Mouse (Mus musculus) MEL (cell line): Measurements from ENCODE around the gene Elfn1. TPM values are rescaled to one million over a fixed set of nuclear protein-coding genes. Genes with fewer than 3 reads are reported as not detected.
"Not testable (repeated sequence)": the region's sequence is repeated elsewhere in the genome, so short reads cannot be mapped to it uniquely, and the experiment has no call there.

ENCODE experiments used
- DNase-seq: peaks from one replicate; pipeline ENCODE4 v3.0.0; 2011; ENCODE audit warnings: low read depth, low spot score
- H3K27ac ChIP-seq: 2 replicates; pipeline ENCODE4 v1.5.1; 2012; ENCODE audit warnings: low read depth, mild to moderate bottlenecking, control low read depth, low read length, moderate library complexity; ENCODE audit not compliant: control insufficient read depth
- H3K27me3 ChIP-seq, 2 experiments: fragments of 150-350 bp in 1 of 2; sonication (generic) in 1 of 2; 2 replicates each; pipeline ENCODE4 v1.6.1; 2012; ENCODE audit warnings: low read length in 2 of 2, mild to moderate bottlenecking in 2 of 2, improper control_type of control experiment in 1 of 2, moderate library complexity in 1 of 2; ENCODE audit not compliant: insufficient read depth in 2 of 2, control insufficient read depth in 1 of 2
- H3K36me3 ChIP-seq, 2 experiments: 2 replicates each; pipeline ENCODE4 v1.6.1; 2012 to 2014; ENCODE audit warnings: low read length in 2 of 2, improper control_type of control experiment in 1 of 2, inconsistent platforms in 1 of 2, mild to moderate bottlenecking in 1 of 2; ENCODE audit not compliant: insufficient read depth in 2 of 2, control insufficient read depth in 1 of 2
- H3K4me1 ChIP-seq, 2 experiments: fragments of 150-350 bp in 1 of 2; sonication (generic) in 1 of 2; 2 replicates each; pipeline ENCODE4 v1.6.1; 2012; ENCODE audit warnings: low read length in 2 of 2, improper control_type of control experiment in 1 of 2, mild to moderate bottlenecking in 1 of 2; ENCODE audit not compliant: insufficient read depth in 2 of 2, control insufficient read depth in 1 of 2
- H3K4me3 ChIP-seq, 2 experiments: fragments of 150-350 bp in 1 of 2; sonication (generic) in 1 of 2; 2 replicates each; pipeline ENCODE4 v1.5.1; 2012; ENCODE audit warnings: low read depth in 2 of 2, low read length in 2 of 2, mild to moderate bottlenecking in 2 of 2, moderate library complexity in 2 of 2, control low read depth in 1 of 2, improper control_type of control experiment in 1 of 2; ENCODE audit not compliant: control insufficient read depth in 1 of 2, insufficient read depth in 1 of 2
- H3K79me2 ChIP-seq: 2 replicates; pipeline ENCODE4 v1.6.1; 2012; ENCODE audit warnings: mild to moderate bottlenecking, low read length, moderate library complexity; ENCODE audit not compliant: control insufficient read depth, poor library complexity, insufficient read depth
- H3K9ac ChIP-seq: 2 replicates; pipeline ENCODE4 v1.6.1; 2012; ENCODE audit warnings: low read depth, mild to moderate bottlenecking, control low read depth, low read length, moderate library complexity; ENCODE audit not compliant: control insufficient read depth, poor library complexity, severe bottlenecking
- H3K9me3 ChIP-seq: fragments of 150-350 bp; sonication (generic); replicated peaks from 2 replicates; pipeline ENCODE4 v1.6.1; 2012; ENCODE audit warnings: mild to moderate bottlenecking, low read length, improper control_type of control experiment, moderate library complexity; ENCODE audit not compliant: insufficient read depth
- CTCF ChIP-seq, 3 experiments: IDR thresholded peaks in 2 of 3; conservative IDR thresholded peaks in 1 of 3; 2 replicates each; pipeline ENCODE4 v1.5.1; 2011 to 2012; ENCODE audit warnings: low read length in 3 of 3, low read depth in 2 of 3, mild to moderate bottlenecking in 2 of 3, improper control_type of control experiment in 1 of 3, inconsistent platforms in 1 of 3, mixed read lengths in 1 of 3, moderate library complexity in 1 of 3; ENCODE audit not compliant: control insufficient read depth in 1 of 3, insufficient read depth in 1 of 3, poor library complexity in 1 of 3, severe bottlenecking in 1 of 3
- HCFC1 ChIP-seq: IDR thresholded peaks from 2 replicates; pipeline ENCODE4 v1.6.1; 2012; ENCODE audit warnings: low read depth, mild to moderate bottlenecking, inconsistent platforms, low read length, improper control_type of control experiment, moderate library complexity
- KAT2A ChIP-seq: conservative IDR thresholded peaks from 2 replicates; pipeline ENCODE4 v1.6.1; 2012; ENCODE audit warnings: low read depth, low read length, improper control_type of control experiment, inconsistent platforms
- MAFK ChIP-seq: IDR thresholded peaks from 2 replicates; pipeline ENCODE4 v1.6.1; 2011; ENCODE audit warnings: low read depth, mild to moderate bottlenecking, low read length, improper control_type of control experiment, borderline replicate concordance
- MAZ ChIP-seq: IDR thresholded peaks from 2 replicates; pipeline ENCODE4 v1.6.1; 2012; ENCODE audit warnings: low read depth, mild to moderate bottlenecking, inconsistent platforms, low read length, improper control_type of control experiment
- MEF2A ChIP-seq: IDR thresholded peaks from 2 replicates; pipeline ENCODE4 v1.6.1; 2014; ENCODE audit warnings: low read depth, mild to moderate bottlenecking, inconsistent platforms, low read length, improper control_type of control experiment; ENCODE audit not compliant: poor library complexity, insufficient replicate concordance, severe bottlenecking; ENCODE audit errors: extremely low read depth
- MYC ChIP-seq: IDR thresholded peaks from 2 replicates; pipeline ENCODE4 v1.6.1; 2011; ENCODE audit warnings: low read depth, mild to moderate bottlenecking, low read length, improper control_type of control experiment, moderate library complexity
- POLR2A ChIP-seq, 2 experiments: IDR thresholded peaks; 2 replicates each; pipeline ENCODE4 v1.6.1; 2011 to 2012; ENCODE audit warnings: low read length in 2 of 2, mild to moderate bottlenecking in 2 of 2, control low read depth in 1 of 2, improper control_type of control experiment in 1 of 2, low read depth in 1 of 2, moderate library complexity in 1 of 2; ENCODE audit not compliant: control insufficient read depth in 1 of 2, insufficient read depth in 1 of 2, poor library complexity in 1 of 2
- USF2 ChIP-seq, 2 experiments: IDR thresholded peaks; 2 replicates each; pipeline ENCODE4 v1.6.1; 2011 to 2012; ENCODE audit warnings: improper control_type of control experiment in 2 of 2, low read length in 2 of 2, borderline replicate concordance in 1 of 2, inconsistent platforms in 1 of 2, low read depth in 1 of 2, mild to moderate bottlenecking in 1 of 2; ENCODE audit not compliant: insufficient read depth in 1 of 2
- ZC3H11A ChIP-seq: IDR thresholded peaks from 2 replicates; pipeline ENCODE4 v1.6.1; 2012; ENCODE audit warnings: low read depth, mild to moderate bottlenecking, inconsistent platforms, low read length, improper control_type of control experiment
- polyA plus RNA-seq, 2 experiments: library from polyadenylated mRNA; stranded (reverse) in 1 of 2; unstranded in 1 of 2; fragments of >175 nt in 1 of 2; fragments of >200 nt in 1 of 2; gene quantifications; 2 replicates each; pipeline versions ENCODE4 v1.2.1 to v1.2.4; 2012; ENCODE audit warnings: low replicate concordance in 2 of 2, low read depth in 1 of 2; ENCODE audit not compliant: insufficient read length in 2 of 2, insufficient read depth in 1 of 2, missing spikeins in 1 of 2
- total RNA-seq: library from RNA; depleted of rRNA; stranded (reverse); fragments of 300-350 nt; gene quantifications from 2 replicates; pipeline ENCODE4 v1.2.3, GENCODE M21; 2012

Elfn1 gene
- total and polyA plus RNA-seq, 3 experiments, result 0.08 TPM; not detected in 2

DNA sequence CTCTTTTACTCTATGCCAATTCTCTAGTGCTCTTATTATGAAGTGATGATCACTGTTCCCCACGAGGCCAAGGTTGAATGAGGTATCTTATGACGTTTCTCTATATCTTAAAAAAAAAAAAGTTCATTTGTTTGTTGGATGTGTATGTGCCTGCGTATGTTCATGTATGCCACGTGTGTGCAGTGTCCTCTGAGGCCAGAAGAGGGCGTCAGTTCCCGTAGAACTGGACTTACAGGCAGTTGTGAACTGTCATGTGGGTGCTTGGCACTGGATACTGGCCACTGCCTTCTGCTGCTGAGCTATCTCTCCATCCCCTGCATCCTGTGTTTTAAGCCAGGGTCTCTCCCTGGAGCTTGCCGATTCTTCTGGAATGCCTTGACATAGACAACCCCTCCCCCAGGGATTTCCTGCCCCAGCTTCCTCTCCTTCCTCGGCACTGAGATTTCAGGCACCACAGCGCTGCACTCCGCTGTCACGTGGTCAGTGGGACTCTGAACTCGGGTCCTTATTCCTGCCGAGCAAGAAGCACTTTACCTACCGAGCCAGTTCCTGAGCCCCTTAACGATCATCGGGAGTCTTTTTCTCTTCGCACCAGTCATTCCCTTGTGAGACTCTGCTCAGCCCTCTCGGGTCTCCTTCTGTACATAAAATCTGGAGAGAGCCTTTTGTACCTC, 77.5 kb downstream of the Elfn1 start:
- no peaks in the 10 kb centered on the region for H3K36me3 ChIP-seq
- no peaks in the 10 kb centered on the region for H3K9me3 ChIP-seq
- DNase-seq, result no peak
- no peaks in the 10 kb centered on the region for H3K27me3 ChIP-seq
- no peak overlapping the region for H3K27ac ChIP-seq
- no peaks in the 10 kb centered on the region for H3K79me2 ChIP-seq
- H3K9ac ChIP-seq, result no peak overlapping the region
- TF ChIP-seq KAT2A (no peak), CTCF (IDR thresholded peaks at IDR 0.05 in 2 of 3, conservative IDR thresholded peaks at IDR 0.05 in 1 of 3; ENCODE audit: control insufficient read depth in 1 of 3, insufficient read depth in 1 of 3, low read depth in 2 of 3, low read length in 3 of 3, poor library complexity in 1 of 3, severe bottlenecking in 1 of 3) (peak in 2 of 3 experiments; percentile 7 to 13; a peak in 1 of 6 replicates), ZC3H11A (no peak)
- no peaks in the 10 kb centered on the region for H3K4me1 ChIP-seq
- no peak overlapping the region for H3K4me3 ChIP-seq

DNA sequence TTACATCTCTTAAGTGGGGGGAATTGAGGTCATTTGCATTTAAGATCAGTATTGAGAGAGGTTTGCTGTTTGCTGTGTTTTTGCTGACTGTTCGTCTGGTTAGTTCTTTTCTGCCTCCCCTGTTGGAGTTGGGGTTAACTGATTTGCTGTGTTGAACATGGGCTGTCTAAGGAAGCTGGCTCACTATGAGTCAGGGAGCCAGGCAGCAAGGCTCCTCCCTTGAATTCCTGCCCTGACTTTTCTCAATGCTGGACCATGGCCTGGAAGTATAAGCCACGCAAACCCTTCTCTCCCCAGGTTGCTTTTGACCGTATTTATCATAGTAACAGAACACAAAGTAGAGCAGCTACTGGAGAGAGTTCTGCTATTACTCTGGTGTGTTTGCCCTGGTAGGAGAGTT, 83.8 kb downstream of the Elfn1 start:
- no peak overlapping the region for H3K4me3 ChIP-seq
- no peaks in the 10 kb centered on the region for H3K27me3 ChIP-seq
- no peaks in the 10 kb centered on the region for H3K79me2 ChIP-seq
- H3K27ac ChIP-seq, result no peak overlapping the region
- H3K9ac ChIP-seq, result no peak overlapping the region
- no peaks in the 10 kb centered on the region for H3K4me1 ChIP-seq
- no peak for DNase-seq
- no peaks in the 10 kb centered on the region for H3K9me3 ChIP-seq
- no peak for TF ChIP-seq MAZ
- TF ChIP-seq POLR2A (IDR thresholded peaks at IDR 0.05; ENCODE audit: control insufficient read depth in 1 of 2, insufficient read depth in 1 of 2, low read depth in 1 of 2, low read length in 2 of 2, poor library complexity in 1 of 2), result no peak
- no peak for TF ChIP-seq MAFK
- no peak for TF ChIP-seq MYC
- TF ChIP-seq USF2 (IDR thresholded peaks at IDR 0.05; ENCODE audit: borderline replicate concordance in 1 of 2, insufficient read depth in 1 of 2, low read depth in 1 of 2, low read length in 2 of 2), result no peak
- no peak for TF ChIP-seq MEF2A
- no peak for TF ChIP-seq HCFC1
- H3K36me3 ChIP-seq, result no peaks in the 10 kb centered on the region

DNA sequence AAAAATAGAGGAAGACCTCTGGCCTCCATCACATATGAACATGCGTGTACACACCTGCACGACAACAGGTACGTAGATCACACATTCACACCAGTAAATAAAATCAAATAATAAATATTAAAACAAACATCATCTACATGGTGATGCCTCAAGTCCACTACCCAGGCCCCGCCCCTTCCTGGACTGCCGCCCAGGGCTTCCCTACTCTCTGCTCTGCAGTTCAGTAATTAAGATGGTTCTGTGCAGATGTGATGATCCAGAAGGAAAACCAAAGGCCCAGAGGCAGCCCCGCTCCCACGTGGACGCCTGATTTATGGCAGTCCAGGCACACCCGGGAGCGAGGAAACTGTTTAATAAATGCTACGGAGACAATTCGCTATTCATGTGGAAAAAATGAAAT, 90.6 kb downstream of the Elfn1 start:
- H3K79me2 ChIP-seq, H3K9me3 ChIP-seq, H3K27me3 ChIP-seq, H3K4me3 ChIP-seq, H3K27ac ChIP-seq, H3K9ac ChIP-seq, DNase-seq, H3K36me3 ChIP-seq, H3K4me1 ChIP-seq: not testable (repeated sequence)
